ENCODE assay signal across 8 mouse cellular contexts in genomic region chr14:88470495-88471434, GRCm38 (mm10). TPM values are rescaled to one million over a fixed set of nuclear protein-coding genes. Genes with fewer than 3 reads are reported as not detected.
A peak's percentile ranks its signal among the peaks of the same experiment; 100 is the strongest.
DNase-seq lines count a peak whose midpoint lies in the region; ATAC-seq and TF ChIP-seq lines count a peak whose summit lies in the region.
"Had no signal": no experiment of that assay in that cellular context is flagged by ENCODE, and none has a peak within 500 bp of the region (broad histone marks: within the 10 kb centered on the region; RNA-seq: fewer than 3 reads in every experiment).

Gene Pcdh20, minus strand, starts transcription at chr14:88471396.

- H3K4me1 ChIP-seq in E14TG2a.4 (replicated peaks; ENCODE audit: low read depth, low read length) (peaks cover 7% of the 10 kb centered on the region; the same call in 1 of the 2 replicates), G1E (ENCODE audit: insufficient read depth, low read depth, low read length) (no peaks in the 10 kb centered on the region)
- no peaks in the 10 kb centered on the region; the same call in 1 of the 2 replicates for H3K4me1 ChIP-seq in forebrain, embryonic 11.5 days (replicated peaks; ENCODE audit: control insufficient read depth, insufficient read depth, low read length)
- no peaks in the 10 kb centered on the region for H3K4me1 ChIP-seq in hindbrain, embryonic 11.5 days (replicated peaks; ENCODE audit: control insufficient read depth, insufficient read depth, low read length)
- peaks cover 18% of the 10 kb centered on the region for H3K4me1 ChIP-seq in limb, embryonic 13.5 days

- WGBS in forebrain, embryonic 11.5 days, result 1% methylated on average over 29 of the region's 29 CpGs
- 2% methylated on average over 29 of the region's 29 CpGs for WGBS in hindbrain, embryonic 11.5 days
- WGBS in limb, embryonic 13.5 days, result under 1% methylated on average over 29 of the region's 29 CpGs

- H3K9me3 ChIP-seq in E14TG2a.4 (ENCODE audit: low read length) (no peaks in the 10 kb centered on the region), G1E (replicated peaks) (peaks cover 31% of the 10 kb centered on the region)
- H3K9me3 ChIP-seq in forebrain, embryonic 11.5 days (ENCODE audit: control insufficient read depth, low read length), result no peaks in the 10 kb centered on the region
- H3K9me3 ChIP-seq in hindbrain, embryonic 11.5 days (ENCODE audit: control insufficient read depth, low read length), result no peaks in the 10 kb centered on the region
- H3K9me3 ChIP-seq in limb, embryonic 13.5 days, result no peaks in the 10 kb centered on the region

- H3K4me3 ChIP-seq in E14TG2a.4 (replicated peaks; ENCODE audit: low read length), result peak within 1 kb of the TSS; percentile 60
- H3K4me3 ChIP-seq in G1E (ENCODE audit: low read depth, low read length), result peak within 1 kb of the TSS; percentile 36; the same call in 1 of the 2 replicates
- H3K4me3 ChIP-seq in forebrain, embryonic 11.5 days (ENCODE audit: low read depth, low read length), result peak within 1 kb of the TSS; percentile 38
- peak within 1 kb of the TSS; percentile 33 for H3K4me3 ChIP-seq in hindbrain, embryonic 11.5 days (ENCODE audit: low read depth, low read length)
- peak within 1 kb of the TSS; percentile 48 for H3K4me3 ChIP-seq in limb, embryonic 13.5 days

- peak within 1 kb of the TSS; percentile 81 for H3K4me2 ChIP-seq in forebrain, embryonic 11.5 days (ENCODE audit: low read depth, low read length, severe bottlenecking)
- H3K4me2 ChIP-seq in hindbrain, embryonic 11.5 days (replicated peaks; ENCODE audit: low read depth, low read length), result peak within 1 kb of the TSS; percentile 52
- H3K4me2 ChIP-seq in limb, embryonic 13.5 days (replicated peaks), result peak within 1 kb of the TSS; percentile 88

- no peak for DNase-seq in G1E (ENCODE audit: low spot score)
- peak; percentile 73 for DNase-seq in forebrain, embryonic 11.5 days (ENCODE audit: low spot score)
- peak; percentile 61 for DNase-seq in hindbrain, embryonic 11.5 days (ENCODE audit: low spot score)
- DNase-seq in neural tube, embryonic 10.5 days (ENCODE audit: extremely low spot score, low spot score), result peak; percentile 68
- no peak for DNase-seq in spleen, postnatal 4 days (ENCODE audit: low spot score in 2 of 2)

- peaks cover 41% of the 10 kb centered on the region for H3K27me3 ChIP-seq in E14TG2a.4 (ENCODE audit: insufficient read depth, low read length)
- H3K27me3 ChIP-seq in G1E (ENCODE audit: insufficient read depth, low read length), result no peaks in the 10 kb centered on the region
- H3K27me3 ChIP-seq in forebrain, embryonic 11.5 days (ENCODE audit: control insufficient read depth, insufficient read depth, low read length), result no peaks in the 10 kb centered on the region; the same call in 1 of the 2 replicates
- no peaks in the 10 kb centered on the region for H3K27me3 ChIP-seq in hindbrain, embryonic 11.5 days (ENCODE audit: control insufficient read depth, insufficient read depth, low read length)
- peaks cover 35% of the 10 kb centered on the region for H3K27me3 ChIP-seq in limb, embryonic 13.5 days

- peak within 1 kb of the TSS; percentile 27 for H3K9ac ChIP-seq in forebrain, embryonic 11.5 days (ENCODE audit: low read length)
- H3K9ac ChIP-seq in hindbrain, embryonic 11.5 days (ENCODE audit: low read depth, low read length), result peak within 1 kb of the TSS; percentile 28; the same call in 1 of the 2 replicates
- H3K9ac ChIP-seq in limb, embryonic 13.5 days, result peak within 1 kb of the TSS; percentile 48; the same call in 1 of the 2 replicates

- no peak for ATAC-seq in G1E (ENCODE audit: extremely low read depth, insufficient number of reproducible peaks, low FRiP score, poor library complexity, severe bottlenecking)
- peak; percentile 89 for ATAC-seq in forebrain, embryonic 11.5 days (replicated peaks; ENCODE audit: low FRiP score)
- ATAC-seq in hindbrain, embryonic 11.5 days (ENCODE audit: low FRiP score), result peak; percentile 87
- ATAC-seq in limb, embryonic 13.5 days (ENCODE audit: low FRiP score, low read depth), result peak; percentile 78

- H3K36me3 ChIP-seq in E14TG2a.4 (ENCODE audit: insufficient read depth, low read length) (no peaks in the 10 kb centered on the region), G1E (replicated peaks) (no peaks in the 10 kb centered on the region)
- H3K36me3 ChIP-seq in forebrain, embryonic 11.5 days (ENCODE audit: control insufficient read depth, insufficient read depth, low read length), result no peaks in the 10 kb centered on the region
- no peaks in the 10 kb centered on the region for H3K36me3 ChIP-seq in hindbrain, embryonic 11.5 days (ENCODE audit: control insufficient read depth, insufficient read depth, low read length)
- no peaks in the 10 kb centered on the region for H3K36me3 ChIP-seq in limb, embryonic 13.5 days

- no peak for TF ChIP-seq CTCF in E14TG2a.4 (conservative IDR thresholded peaks at IDR 0.05; ENCODE audit: low read length)
- TF ChIP-seq CTCF in G1E (IDR thresholded peaks at IDR 0.05; ENCODE audit: low read depth, low read length), result no peak

- H3K27ac ChIP-seq in forebrain, embryonic 11.5 days (ENCODE audit: low read depth, low read length), result no peak within 1 kb of the TSS
- H3K27ac ChIP-seq in hindbrain, embryonic 11.5 days (ENCODE audit: low read depth, low read length), result no peak within 1 kb of the TSS
- no peak within 1 kb of the TSS for H3K27ac ChIP-seq in limb, embryonic 13.5 days

RNA-seq across cellular contexts. Expression of gene Pcdh20, which starts in this region (rescaled TPM):
- total RNA-seq in G1E (2014; fragmentation: Nextera tagmentation) (not detected in 2 replicates), G1E (2017) (under 0.01 and 0.16 TPM in 2 replicates)
- polyA plus RNA-seq in G1E (2012), result not detected in 2 replicates
- 1.1 and 1.4 TPM in 2 replicates for polyA plus RNA-seq in forebrain, embryonic 11.5 days (2014; fragmentation: Nextera tagmentation; extraction: Ambion mirVana)
- polyA plus RNA-seq in hindbrain, embryonic 11.5 days (2014; fragmentation: Nextera tagmentation; extraction: Ambion mirVana), result 1.2 and 1.6 TPM in 2 replicates
- 1.2 and 1.3 TPM in 2 replicates for polyA plus RNA-seq in limb, embryonic 13.5 days (2015; fragmentation: Nextera tagmentation; extraction: Ambion mirVana)
- total RNA-seq: common myeloid progenitor, adult 5-6 weeks had no signal

Comparison
In these comparisons a context has a peak if more than half of its experiments do, and no peak if none do; other contexts are left out.
1. DNase-seq: peak in forebrain, embryonic 11.5 days (single experiment), hindbrain, embryonic 11.5 days (single experiment) and neural tube, embryonic 10.5 days (single experiment); none in G1E (single experiment) and spleen, postnatal 4 days (0 of 2).
2. Peak in every context shown above with its lines, with median percentiles within 50 percentile points of each other: H3K4me3 ChIP-seq, H3K4me2 ChIP-seq and H3K9ac ChIP-seq.